Mouse (Mus musculus) olfactory bulb, adult 2 months (tissue): ENCODE results near the gene Grm5.

Source experiments
- CTCF ChIP-seq: fragments of 200-500 bp; IDR thresholded peaks from 2 replicates; pipeline ENCODE4 v1.5.1; 2012; ENCODE audit warnings: low read depth, mild to moderate bottlenecking, low read length, moderate library complexity; ENCODE audit not compliant: insufficient read depth
- POLR2A ChIP-seq: fragments of 200-500 bp; IDR thresholded peaks from 2 replicates; pipeline ENCODE4 v1.6.1; 2012; ENCODE audit warnings: mild to moderate bottlenecking, low read depth, low read length, moderate library complexity; ENCODE audit not compliant: insufficient read depth

GRCm38 (mm10) chr7:88056438-88056837 is 472.5 kb downstream of the Grm5 start:
- TF ChIP-seq POLR2A (no peak), CTCF (no peak)
